Mouse (Mus musculus): ENCODE data around the gene Rnf145. TPM values are rescaled to one million over a fixed set of nuclear protein-coding genes. Genes with fewer than 3 reads are reported as not detected.

The Rnf145 gene
- polyA plus RNA-seq, 1 experiment from 2014 or later, result 104 TPM

DNA sequence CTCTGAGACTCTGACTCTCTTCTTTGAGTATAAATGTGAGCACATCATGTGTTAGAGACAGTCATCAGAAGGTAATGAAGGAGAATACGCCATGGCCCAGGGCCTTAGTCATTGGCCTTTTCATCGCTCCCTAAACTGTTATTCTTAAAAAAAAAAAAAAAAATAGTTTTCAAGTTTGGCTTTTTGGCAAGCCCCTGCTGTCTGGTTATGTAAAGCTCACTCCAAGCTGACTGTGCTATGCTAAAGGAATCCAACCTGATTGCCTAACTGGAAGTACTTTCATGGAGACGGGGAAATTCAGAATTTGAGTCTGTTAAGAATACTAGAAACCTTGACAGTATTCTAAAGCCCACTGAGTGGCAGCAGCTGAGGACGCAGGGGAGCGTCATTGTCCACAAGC is 22.5 kb downstream of the Rnf145 start:
- H3K27me3 ChIP-seq (ENCODE audit: control insufficient read depth, insufficient read depth, low read length), result no peaks in the 10 kb centered on the region
- H3K4me1 ChIP-seq (ENCODE audit: control insufficient read depth, insufficient read depth, low read length), result peaks cover 3% of the 10 kb centered on the region; the same call in 1 of the 2 replicates
- no peak overlapping the region for H3K4me2 ChIP-seq (ENCODE audit: low read depth, low read length)
- H3K9ac ChIP-seq (replicated peaks; ENCODE audit: low read length), result no peak overlapping the region
- H3K36me3 ChIP-seq (replicated peaks; ENCODE audit: control insufficient read depth, insufficient read depth, low read depth, low read length), result no peaks in the 10 kb centered on the region; the same call in none of the 2 replicates
- no peak overlapping the region for H3K27ac ChIP-seq (replicated peaks; ENCODE audit: low read depth, low read length)
- no peak for ATAC-seq (replicated peaks; ENCODE audit: insufficient number of reproducible peaks, low FRiP score, low TSS enrichment, low read depth)
- DNase-seq (ENCODE audit: low spot score), result no peak
- H3K9me3 ChIP-seq (replicated peaks; ENCODE audit: control insufficient read depth, low read length), result no peaks in the 10 kb centered on the region
- H3K4me3 ChIP-seq (ENCODE audit: low read depth, low read length), result no peak overlapping the region
- 97% methylated on average over 5 of the region's 5 CpGs for WGBS

DNA sequence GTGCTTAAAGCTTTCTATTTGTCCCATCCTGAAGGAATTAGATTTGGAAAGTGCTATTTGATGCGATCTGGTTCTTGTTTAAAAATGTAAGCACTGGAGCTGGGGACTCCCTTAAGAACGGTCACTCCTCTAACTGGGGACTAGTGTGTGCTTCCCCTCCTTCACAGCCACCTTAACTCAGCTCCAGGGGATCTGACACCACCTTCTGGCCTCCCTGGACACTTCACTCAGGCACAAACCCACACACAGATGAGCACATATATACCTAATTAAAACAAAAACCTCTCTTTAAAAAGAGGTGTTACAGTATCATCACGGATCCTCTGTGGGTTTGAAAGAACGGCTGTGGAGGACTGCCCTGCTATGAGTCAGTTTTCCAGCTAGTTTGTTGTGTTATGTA is 23.0 kb downstream of the Rnf145 start:
- H3K36me3 ChIP-seq (replicated peaks; ENCODE audit: control insufficient read depth, insufficient read depth, low read depth, low read length), result no peaks in the 10 kb centered on the region; the same call in none of the 2 replicates
- no peak overlapping the region for H3K9ac ChIP-seq (replicated peaks; ENCODE audit: low read length)
- H3K4me1 ChIP-seq (ENCODE audit: control insufficient read depth, insufficient read depth, low read length), result peaks cover 3% of the 10 kb centered on the region; the same call in 1 of the 2 replicates
- DNase-seq (ENCODE audit: low spot score), result no peak
- H3K27me3 ChIP-seq (ENCODE audit: control insufficient read depth, insufficient read depth, low read length), result no peaks in the 10 kb centered on the region
- no peak overlapping the region for H3K27ac ChIP-seq (replicated peaks; ENCODE audit: low read depth, low read length)
- H3K4me3 ChIP-seq (ENCODE audit: low read depth, low read length), result no peak overlapping the region
- WGBS, result 81% methylated on average over 4 of the region's 4 CpGs
- no peaks in the 10 kb centered on the region for H3K9me3 ChIP-seq (replicated peaks; ENCODE audit: control insufficient read depth, low read length)
- no peak overlapping the region for H3K4me2 ChIP-seq (ENCODE audit: low read depth, low read length)
- ATAC-seq (replicated peaks; ENCODE audit: insufficient number of reproducible peaks, low FRiP score, low TSS enrichment, low read depth), result no peak

DNA sequence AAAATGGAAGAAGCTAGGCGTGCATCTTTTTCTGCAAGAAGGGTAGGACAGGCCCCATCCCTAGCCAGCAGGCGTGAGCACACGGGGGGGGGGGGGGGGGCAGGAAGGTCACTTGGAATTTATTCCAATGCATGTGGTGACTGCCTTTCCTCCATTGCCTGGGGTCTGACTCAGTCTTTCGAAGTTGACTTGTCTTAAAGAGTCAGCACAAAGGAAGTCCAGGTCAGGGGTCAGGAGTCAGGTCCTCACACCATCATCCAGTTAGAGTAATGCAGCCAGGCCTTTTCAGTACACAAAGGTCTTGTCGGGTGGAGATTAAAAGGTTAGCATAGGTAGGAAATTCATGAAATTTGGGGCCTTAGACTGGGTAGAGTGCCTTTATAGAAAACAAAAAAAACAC is 24.8 kb downstream of the Rnf145 start:
- no peak for DNase-seq (ENCODE audit: low spot score)
- Histone ChIP-seq H3K27ac (replicated peaks; ENCODE audit: low read depth, low read length) (no peak overlapping the region), H3K4me2 (ENCODE audit: low read depth, low read length) (no peak overlapping the region), H3K4me1 (ENCODE audit: control insufficient read depth, insufficient read depth, low read length) (peaks cover 3% of the 10 kb centered on the region; the same call in 1 of the 2 replicates), H3K9ac (replicated peaks; ENCODE audit: low read length) (no peak overlapping the region), H3K36me3 (replicated peaks; ENCODE audit: control insufficient read depth, insufficient read depth, low read depth, low read length) (no peaks in the 10 kb centered on the region; the same call in 1 of the 2 replicates), H3K4me3 (ENCODE audit: low read depth, low read length) (no peak overlapping the region), H3K9me3 (replicated peaks; ENCODE audit: control insufficient read depth, low read length) (no peaks in the 10 kb centered on the region), H3K27me3 (ENCODE audit: control insufficient read depth, insufficient read depth, low read length) (no peaks in the 10 kb centered on the region)
- 41% methylated on average over 5 of the region's 5 CpGs for WGBS
- ATAC-seq (replicated peaks; ENCODE audit: insufficient number of reproducible peaks, low FRiP score, low TSS enrichment, low read depth), result no peak

DNA sequence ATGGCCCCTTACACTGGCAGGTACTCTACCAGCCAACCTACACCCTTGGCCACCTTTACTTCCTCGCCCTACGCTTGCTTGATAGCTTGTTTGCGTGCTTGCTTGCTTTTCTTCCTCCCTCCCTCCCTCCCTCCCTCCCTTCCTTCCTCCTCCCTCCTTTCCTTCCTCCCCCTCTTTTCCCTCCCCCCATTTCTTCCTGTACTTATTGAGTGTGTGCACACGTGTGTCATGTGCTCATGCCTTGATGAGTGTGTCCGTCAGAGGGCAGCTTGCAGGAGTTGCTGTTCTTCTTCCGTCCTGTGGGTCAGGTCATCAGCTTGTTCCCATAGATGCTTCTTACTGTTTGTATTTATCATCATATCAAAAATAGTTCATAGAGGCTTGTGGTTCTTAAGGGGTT is 25.2 kb downstream of the Rnf145 start:
- H3K9ac ChIP-seq (replicated peaks; ENCODE audit: low read length), result no peak overlapping the region
- peaks cover 3% of the 10 kb centered on the region; the same call in 1 of the 2 replicates for H3K4me1 ChIP-seq (ENCODE audit: control insufficient read depth, insufficient read depth, low read length)
- WGBS, result 69% methylated on average over 6 of the region's 6 CpGs
- DNase-seq (ENCODE audit: low spot score) (no peak), ATAC-seq (replicated peaks; ENCODE audit: insufficient number of reproducible peaks, low FRiP score, low TSS enrichment, low read depth) (no peak)
- H3K4me2 ChIP-seq (ENCODE audit: low read depth, low read length), result no peak overlapping the region
- H3K36me3 ChIP-seq (replicated peaks; ENCODE audit: control insufficient read depth, insufficient read depth, low read depth, low read length), result peaks cover 3% of the 10 kb centered on the region
- no peak overlapping the region for H3K27ac ChIP-seq (replicated peaks; ENCODE audit: low read depth, low read length)
- H3K9me3 ChIP-seq (replicated peaks; ENCODE audit: control insufficient read depth, low read length), result no peaks in the 10 kb centered on the region
- H3K4me3 ChIP-seq (ENCODE audit: low read depth, low read length), result no peak overlapping the region
- no peaks in the 10 kb centered on the region for H3K27me3 ChIP-seq (ENCODE audit: control insufficient read depth, insufficient read depth, low read length)

DNA sequence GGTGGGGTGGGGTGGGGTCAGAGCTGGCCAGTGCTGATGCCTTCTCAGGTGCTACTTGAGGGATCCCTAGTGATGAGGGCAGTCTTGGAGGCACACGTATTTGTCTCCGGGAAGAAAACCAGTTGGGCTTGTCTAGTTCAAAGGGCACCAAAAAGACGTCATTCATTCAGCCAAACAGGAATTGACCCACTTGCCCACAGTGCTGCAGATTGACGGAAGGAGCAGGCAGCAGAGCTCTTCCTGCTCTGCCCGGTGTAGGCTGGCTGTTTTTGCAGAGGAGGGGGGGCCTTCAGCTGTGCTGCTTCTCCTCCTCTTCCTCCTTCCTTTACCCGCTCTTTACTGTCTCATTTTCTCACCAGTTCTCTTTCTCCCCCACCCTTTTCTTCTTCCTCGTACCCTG is 26.4 kb downstream of the Rnf145 start:
- no peak overlapping the region for H3K4me2 ChIP-seq (ENCODE audit: low read depth, low read length)
- H3K27me3 ChIP-seq (ENCODE audit: control insufficient read depth, insufficient read depth, low read length), result no peaks in the 10 kb centered on the region
- ATAC-seq (replicated peaks; ENCODE audit: insufficient number of reproducible peaks, low FRiP score, low TSS enrichment, low read depth) (no peak), DNase-seq (ENCODE audit: low spot score) (no peak)
- no peaks in the 10 kb centered on the region for H3K9me3 ChIP-seq (replicated peaks; ENCODE audit: control insufficient read depth, low read length)
- 40% methylated on average over 7 of the region's 7 CpGs for WGBS
- no peak overlapping the region for H3K9ac ChIP-seq (replicated peaks; ENCODE audit: low read length)
- no peak overlapping the region for H3K27ac ChIP-seq (replicated peaks; ENCODE audit: low read depth, low read length)
- no peak overlapping the region for H3K4me3 ChIP-seq (ENCODE audit: low read depth, low read length)
- H3K4me1 ChIP-seq (ENCODE audit: control insufficient read depth, insufficient read depth, low read length), result no peaks in the 10 kb centered on the region
- H3K36me3 ChIP-seq (replicated peaks; ENCODE audit: control insufficient read depth, insufficient read depth, low read depth, low read length), result peaks cover 8% of the 10 kb centered on the region

DNA sequence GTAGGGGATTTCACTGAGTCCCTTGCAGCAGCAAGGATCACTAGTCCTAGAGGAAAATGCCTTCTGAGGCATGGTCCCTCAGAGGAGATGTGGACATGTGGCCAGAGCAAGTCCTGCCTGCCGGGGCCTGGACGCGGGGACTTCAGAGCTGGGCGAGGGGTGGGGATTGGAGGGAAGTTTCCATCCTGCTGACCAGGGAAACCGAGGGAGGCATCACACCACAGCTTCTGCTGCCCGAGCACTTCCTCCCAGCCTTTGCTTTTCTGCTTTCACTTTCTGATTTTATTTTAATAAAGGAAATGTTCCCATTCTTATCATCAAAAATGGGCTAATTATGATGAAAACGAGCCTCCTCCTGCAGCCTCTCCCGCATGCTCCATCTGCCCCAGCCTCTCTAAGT is 27.5 kb downstream of the Rnf145 start:
- Histone ChIP-seq H3K4me1 (ENCODE audit: control insufficient read depth, insufficient read depth, low read length) (no peaks in the 10 kb centered on the region), H3K36me3 (replicated peaks; ENCODE audit: control insufficient read depth, insufficient read depth, low read depth, low read length) (peaks cover 12% of the 10 kb centered on the region), H3K27ac (replicated peaks; ENCODE audit: low read depth, low read length) (no peak overlapping the region), H3K9ac (replicated peaks; ENCODE audit: low read length) (no peak overlapping the region), H3K27me3 (ENCODE audit: control insufficient read depth, insufficient read depth, low read length) (no peaks in the 10 kb centered on the region), H3K9me3 (replicated peaks; ENCODE audit: control insufficient read depth, low read length) (no peaks in the 10 kb centered on the region), H3K4me3 (ENCODE audit: low read depth, low read length) (no peak overlapping the region), H3K4me2 (ENCODE audit: low read depth, low read length) (no peak overlapping the region)
- no peak for DNase-seq (ENCODE audit: low spot score)
- ATAC-seq (replicated peaks; ENCODE audit: insufficient number of reproducible peaks, low FRiP score, low TSS enrichment, low read depth), result no peak
- WGBS, result 94% methylated on average over 8 of the region's 8 CpGs

DNA sequence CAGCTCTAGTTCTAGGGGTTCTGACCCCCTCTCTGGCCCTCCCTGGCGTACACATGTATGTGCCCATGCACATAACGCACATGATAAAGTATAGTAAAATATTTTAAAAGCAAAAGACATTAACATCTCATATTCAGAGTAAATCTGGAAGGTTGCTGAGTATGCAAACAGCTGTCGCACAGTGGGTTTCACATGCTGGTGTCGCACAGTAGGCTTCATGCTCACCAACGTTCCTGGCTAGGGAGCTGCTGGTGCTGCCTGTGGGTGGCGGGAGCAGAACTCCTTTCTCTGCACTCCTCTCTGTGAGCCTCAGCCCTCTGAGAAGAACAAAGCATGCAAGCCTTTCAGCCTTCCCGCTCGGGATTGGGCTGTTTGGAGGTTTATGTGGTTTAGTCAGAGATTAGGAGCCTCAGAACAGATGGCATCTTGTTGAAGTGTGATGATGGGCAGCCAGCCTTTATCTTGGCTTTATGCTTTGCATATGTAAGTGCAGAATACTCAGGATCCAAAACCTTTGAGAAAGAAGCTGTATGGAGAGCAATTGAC is 29.0 kb downstream of the Rnf145 start:
- DNase-seq (ENCODE audit: low spot score) (no peak), ATAC-seq (replicated peaks; ENCODE audit: insufficient number of reproducible peaks, low FRiP score, low TSS enrichment, low read depth) (no peak)
- no peaks in the 10 kb centered on the region for H3K9me3 ChIP-seq (replicated peaks; ENCODE audit: control insufficient read depth, low read length)
- no peaks in the 10 kb centered on the region for H3K4me1 ChIP-seq (ENCODE audit: control insufficient read depth, insufficient read depth, low read length)
- no peak overlapping the region for H3K9ac ChIP-seq (replicated peaks; ENCODE audit: low read length)
- H3K4me3 ChIP-seq (ENCODE audit: low read depth, low read length), result no peak overlapping the region
- WGBS, result 87% methylated on average over 8 of the region's 8 CpGs
- no peak overlapping the region for H3K4me2 ChIP-seq (ENCODE audit: low read depth, low read length)
- H3K36me3 ChIP-seq (replicated peaks; ENCODE audit: control insufficient read depth, insufficient read depth, low read depth, low read length), result peaks cover 17% of the 10 kb centered on the region
- no peak overlapping the region for H3K27ac ChIP-seq (replicated peaks; ENCODE audit: low read depth, low read length)
- H3K27me3 ChIP-seq (ENCODE audit: control insufficient read depth, insufficient read depth, low read length), result no peaks in the 10 kb centered on the region

DNA sequence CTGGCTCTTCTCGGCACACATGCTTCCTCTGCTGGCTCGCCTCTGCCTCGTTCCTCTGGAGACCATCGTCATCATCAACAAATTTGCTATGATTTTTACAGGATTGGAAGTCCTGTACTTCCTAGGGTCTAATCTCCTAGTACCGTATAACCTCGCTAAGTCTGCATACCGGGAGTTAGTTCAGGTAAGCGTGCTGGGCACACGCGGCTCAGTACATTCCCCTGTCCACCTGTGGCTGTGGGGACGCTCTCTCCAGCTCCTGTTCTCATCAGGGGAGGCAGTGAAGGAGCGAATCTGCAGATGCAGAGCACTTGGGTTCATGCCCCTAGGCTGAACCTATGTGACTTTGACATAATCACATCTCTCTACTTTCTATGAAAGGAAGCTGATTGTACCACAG is 30.1 kb downstream of the Rnf145 start:
- Histone ChIP-seq H3K27me3 (ENCODE audit: control insufficient read depth, insufficient read depth, low read length) (no peaks in the 10 kb centered on the region), H3K4me1 (ENCODE audit: control insufficient read depth, insufficient read depth, low read length) (no peaks in the 10 kb centered on the region), H3K36me3 (replicated peaks; ENCODE audit: control insufficient read depth, insufficient read depth, low read depth, low read length) (peaks cover 21% of the 10 kb centered on the region), H3K27ac (replicated peaks; ENCODE audit: low read depth, low read length) (no peak overlapping the region), H3K4me2 (ENCODE audit: low read depth, low read length) (no peak overlapping the region), H3K9ac (replicated peaks; ENCODE audit: low read length) (no peak overlapping the region), H3K4me3 (ENCODE audit: low read depth, low read length) (no peak overlapping the region), H3K9me3 (replicated peaks; ENCODE audit: control insufficient read depth, low read length) (no peaks in the 10 kb centered on the region)
- WGBS, result 95% methylated on average over 12 of the region's 12 CpGs
- ATAC-seq (replicated peaks; ENCODE audit: insufficient number of reproducible peaks, low FRiP score, low TSS enrichment, low read depth), result no peak
- DNase-seq (ENCODE audit: low spot score), result no peak

Data from embryonic facial prominence, embryonic 11.5 days (tissue).